Mouse (Mus musculus): ENCODE measurements at regions not wholly inside any gene's neighbourhood (a gene's known extent, or its start where the extent isn't known, plus 50 kb on each side); places are given as distances from the start of the nearest gene placed in this dataset.
A peak's percentile ranks its signal among the peaks of the same experiment; 100 is the strongest.

DNA sequence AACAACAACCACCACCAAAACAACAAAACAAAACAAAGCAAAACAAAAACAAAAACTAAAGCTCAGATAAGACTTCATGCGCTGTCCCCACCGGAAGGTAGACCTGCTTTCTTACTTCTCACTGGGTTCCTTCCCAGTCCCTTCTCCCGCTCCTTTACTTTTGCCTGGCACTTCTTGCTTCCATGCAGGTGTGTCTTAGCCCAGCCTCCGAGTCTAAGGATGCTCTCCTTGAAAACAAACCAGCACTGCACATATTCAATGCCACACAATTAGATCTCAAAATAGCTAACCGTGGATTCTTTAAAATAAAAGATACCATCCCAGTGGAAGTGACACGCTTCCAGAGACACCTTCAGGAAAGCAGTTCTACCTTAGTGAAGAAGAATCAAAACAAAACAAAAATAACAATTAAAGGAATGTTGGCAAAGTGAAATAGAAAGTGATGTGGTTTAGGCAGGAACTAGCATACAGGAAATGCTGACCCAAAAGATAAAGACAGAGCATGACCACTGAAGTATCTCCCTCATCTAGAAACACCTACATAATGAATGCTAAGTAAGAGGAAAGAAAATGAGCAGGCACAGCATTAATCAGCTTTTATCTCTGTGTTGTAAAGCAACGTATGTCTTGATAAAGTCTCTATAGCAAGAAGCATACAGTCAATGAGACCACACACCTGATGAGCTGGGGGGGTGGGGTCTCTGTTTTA, 358.5 kb upstream of the Id2 start:
- peak; percentile 37 for DNase-seq (ENCODE audit: low read depth)

DNA sequence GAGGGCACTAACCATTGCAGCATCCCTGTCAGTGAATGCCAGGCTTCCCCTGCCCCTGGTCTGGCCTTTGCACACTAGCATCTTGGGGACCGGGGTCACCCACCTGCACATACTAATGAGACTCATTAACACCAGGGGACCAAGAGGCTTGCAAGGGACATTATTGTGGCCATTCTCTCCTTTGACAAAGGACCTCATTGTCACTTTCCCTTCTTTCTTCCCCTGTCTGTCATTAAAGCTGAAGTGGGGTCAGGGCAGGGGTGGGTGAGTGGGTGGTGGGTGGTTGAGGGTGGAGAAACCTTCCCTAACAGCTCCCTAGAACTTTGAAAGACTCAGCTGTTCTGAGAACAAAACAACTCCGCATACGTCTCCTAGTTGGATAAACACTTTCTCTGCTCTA, 356.4 kb upstream of the Id2 start:
- no peak for DNase-seq (ENCODE audit: low read depth)

DNA sequence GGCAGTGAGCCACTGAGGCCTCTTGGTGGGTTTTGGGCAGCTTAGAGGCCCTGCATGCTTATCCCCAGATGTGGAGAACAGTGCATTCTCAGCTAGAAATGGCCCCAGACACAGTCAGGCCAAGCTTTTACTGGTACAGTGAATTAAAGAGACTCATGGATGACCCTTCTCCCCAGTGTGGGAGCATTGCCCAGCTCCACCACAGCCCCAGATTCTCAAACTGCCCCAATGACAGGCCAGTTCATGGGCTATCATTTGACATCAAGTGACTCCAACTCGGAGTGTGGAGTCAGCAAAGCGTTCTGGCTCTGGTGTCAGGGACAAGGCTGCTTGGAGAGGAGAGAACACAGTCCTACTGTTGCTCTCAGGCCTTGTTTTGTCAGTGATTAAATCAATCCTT, 354.2 kb upstream of the Id2 start:
- no peak for DNase-seq (ENCODE audit: low read depth)

DNA sequence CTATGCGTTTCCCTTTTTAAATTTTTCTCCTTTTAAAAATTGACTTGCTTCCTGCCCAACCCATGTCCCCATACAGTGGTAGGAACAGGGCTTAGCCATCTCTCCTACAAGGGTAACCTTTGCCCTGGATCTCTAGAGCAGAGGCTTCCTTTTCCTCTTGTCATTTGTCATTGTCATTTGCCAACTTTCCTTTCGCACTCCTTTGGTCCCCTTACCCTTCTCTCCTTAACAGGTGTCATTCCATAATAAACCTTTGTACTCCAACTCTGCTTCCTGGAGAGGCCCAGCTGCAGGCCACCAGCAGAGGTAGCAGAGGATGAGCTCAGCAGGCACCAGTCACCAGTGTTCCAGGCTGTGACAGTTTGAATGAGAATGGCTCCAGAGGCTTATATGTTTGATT, 347.4 kb upstream of the Id2 start:
- no peak for DNase-seq (ENCODE audit: low read depth)

DNA sequence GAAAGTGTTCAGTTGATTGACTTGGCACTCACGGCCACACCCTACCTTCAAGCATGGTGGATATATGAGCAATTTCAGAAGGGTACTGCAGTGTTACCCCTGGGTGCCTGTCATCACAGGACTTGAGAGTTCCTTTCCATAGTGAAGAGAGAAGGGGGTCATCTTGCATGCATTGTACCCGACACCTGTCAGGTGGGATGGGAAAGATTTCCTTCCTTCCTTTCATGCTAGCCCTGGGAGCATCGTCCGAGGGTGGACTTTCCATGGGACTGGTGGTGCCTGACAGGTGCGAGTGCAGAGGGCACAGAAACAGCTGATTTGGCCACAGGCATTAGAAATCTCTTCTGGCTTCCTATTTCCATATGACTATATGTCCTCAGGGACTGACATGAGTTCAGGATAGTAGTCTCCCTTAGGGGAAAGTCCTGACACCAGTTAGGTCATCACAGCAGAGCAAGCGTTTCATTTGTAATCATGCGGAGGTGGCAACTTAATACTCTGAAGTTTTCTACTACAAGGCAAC, 342.1 kb upstream of the Id2 start:
- no peak for DNase-seq (ENCODE audit: low read depth)

DNA sequence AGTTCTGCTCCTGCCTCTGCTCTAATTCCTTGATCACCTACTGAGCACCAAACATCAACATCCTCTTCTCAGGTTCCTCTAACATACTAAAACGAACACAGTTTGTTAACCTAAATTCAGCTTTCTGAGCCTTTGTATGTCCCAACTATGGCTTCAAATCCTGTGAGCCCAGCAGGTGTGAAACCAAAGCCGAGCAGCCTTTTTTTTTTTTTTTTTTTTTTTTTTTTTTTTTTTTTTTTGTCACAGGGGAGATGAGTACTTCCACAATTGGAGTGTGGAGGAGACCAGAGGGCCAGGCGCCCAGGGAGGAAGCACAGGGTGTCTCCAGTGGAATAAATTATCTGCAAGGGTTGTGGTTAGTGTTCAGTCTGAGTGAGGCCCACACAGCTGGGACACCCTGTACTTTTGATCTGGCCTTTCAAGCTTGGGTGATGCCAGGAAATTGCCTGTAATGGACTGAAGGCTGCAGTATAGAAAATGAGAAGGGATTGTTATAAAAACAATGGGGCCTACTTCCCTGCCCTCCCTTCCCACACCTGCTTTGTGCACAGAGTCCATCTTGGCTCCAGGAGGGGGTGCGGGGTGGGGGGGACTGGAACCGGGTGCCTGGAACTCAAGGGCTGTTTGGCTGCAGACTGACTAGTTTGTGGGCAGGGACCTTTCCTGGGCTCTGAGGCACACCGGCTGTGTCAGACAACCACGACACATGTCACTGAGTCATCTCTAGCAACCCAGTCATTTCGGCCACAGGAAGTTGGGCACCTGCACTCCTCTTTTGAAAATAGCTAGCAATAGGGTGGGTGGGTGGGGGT, 341.5 kb upstream of the Id2 start:
- DNase-seq (ENCODE audit: low read depth): peak; percentile 84

DNA sequence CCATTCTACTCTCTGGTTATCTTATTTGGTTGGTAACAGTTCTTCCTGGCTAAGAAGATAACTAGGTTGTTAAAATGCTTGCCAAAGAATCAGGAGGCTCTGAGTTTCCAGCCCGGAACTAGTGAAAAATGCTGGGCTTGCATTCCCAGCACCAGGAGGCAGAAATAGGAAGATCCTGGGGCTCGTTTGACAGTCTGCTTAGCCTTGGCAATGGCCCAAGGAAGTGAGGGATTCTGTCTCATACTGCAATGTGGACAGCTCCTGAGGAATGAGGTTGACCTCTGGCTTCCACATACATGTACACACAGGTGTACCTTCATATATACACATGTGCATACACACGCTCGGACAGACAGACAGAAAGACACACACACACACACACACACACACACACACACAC, 340.6 kb upstream of the Id2 start:
- DNase-seq (ENCODE audit: low read depth): no peak

DNA sequence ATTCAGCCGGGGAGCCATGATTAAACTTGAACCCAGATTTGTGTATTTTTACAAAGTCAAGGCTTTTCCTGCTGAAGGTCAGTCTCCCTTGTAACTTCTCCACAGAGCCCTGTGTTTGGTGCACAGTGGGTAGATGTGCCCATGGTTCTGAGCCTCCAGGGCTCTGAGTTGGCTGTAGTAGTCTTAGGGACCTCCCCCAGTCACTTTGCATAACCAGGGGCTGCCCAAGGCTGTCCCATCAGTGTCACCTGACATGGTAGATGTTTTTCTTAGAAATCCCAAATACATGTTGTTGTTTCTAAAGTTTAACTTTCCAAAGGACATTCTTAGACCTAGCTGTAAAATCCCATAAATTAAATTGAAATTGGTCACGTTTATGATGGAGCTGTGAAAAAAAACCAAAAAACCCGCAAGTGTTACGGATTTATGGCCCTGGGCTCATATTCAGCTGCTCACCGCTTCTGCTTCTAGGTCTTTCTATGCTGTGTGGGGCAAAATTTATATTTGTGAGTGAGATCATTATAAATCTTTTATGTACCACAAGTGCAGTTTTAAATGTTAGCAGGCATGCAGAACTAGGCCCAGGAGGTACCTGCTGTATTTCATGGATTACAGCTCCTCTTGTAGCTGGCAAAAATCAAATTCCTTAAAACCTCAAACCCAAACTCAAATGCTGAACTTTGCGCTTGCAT, 339.4 kb upstream of the Id2 start:
- peak; percentile 33 for DNase-seq (ENCODE audit: low read depth)

DNA sequence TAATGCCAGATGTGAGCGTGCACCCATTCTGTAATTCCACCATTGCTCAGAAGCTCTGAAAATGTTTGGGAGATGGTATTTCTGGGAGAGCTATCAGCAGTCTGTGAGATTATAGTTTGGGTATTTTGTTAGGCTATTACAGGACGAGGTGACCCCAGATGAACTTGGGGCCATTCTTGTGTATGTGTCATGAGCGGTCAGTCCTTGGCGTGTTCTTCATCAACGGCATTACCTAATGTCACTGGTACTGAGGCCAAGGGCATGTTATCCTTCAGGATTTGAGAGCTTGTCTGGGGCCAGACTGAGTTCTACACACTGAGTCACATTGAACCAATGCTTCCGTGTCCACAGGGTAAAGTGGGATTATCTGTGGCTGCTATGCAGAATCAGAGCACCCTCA, 335.9 kb upstream of the Id2 start:
- no peak for DNase-seq (ENCODE audit: low read depth)

DNA sequence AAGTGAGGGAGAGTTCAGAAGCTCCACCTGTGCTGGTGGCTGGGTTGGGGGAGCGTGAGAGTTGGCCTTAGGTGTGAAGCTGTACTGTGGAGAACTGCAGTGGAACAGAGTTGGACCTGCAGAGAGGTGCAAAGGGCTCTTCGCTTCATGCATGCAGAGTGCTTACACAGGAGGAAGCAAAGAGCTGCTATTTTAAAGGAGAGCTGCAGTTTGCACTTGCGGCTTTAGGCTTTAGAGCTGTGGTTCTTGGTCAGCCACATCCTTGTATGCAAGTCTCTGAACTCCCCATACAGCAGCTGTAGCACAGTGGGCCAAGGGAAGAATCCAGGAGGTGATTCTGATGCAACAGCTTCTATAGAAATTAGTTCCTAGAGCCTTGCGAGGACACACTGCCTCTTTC, 334.0 kb upstream of the Id2 start:
- peak; percentile 63 for DNase-seq (ENCODE audit: low read depth)

DNA sequence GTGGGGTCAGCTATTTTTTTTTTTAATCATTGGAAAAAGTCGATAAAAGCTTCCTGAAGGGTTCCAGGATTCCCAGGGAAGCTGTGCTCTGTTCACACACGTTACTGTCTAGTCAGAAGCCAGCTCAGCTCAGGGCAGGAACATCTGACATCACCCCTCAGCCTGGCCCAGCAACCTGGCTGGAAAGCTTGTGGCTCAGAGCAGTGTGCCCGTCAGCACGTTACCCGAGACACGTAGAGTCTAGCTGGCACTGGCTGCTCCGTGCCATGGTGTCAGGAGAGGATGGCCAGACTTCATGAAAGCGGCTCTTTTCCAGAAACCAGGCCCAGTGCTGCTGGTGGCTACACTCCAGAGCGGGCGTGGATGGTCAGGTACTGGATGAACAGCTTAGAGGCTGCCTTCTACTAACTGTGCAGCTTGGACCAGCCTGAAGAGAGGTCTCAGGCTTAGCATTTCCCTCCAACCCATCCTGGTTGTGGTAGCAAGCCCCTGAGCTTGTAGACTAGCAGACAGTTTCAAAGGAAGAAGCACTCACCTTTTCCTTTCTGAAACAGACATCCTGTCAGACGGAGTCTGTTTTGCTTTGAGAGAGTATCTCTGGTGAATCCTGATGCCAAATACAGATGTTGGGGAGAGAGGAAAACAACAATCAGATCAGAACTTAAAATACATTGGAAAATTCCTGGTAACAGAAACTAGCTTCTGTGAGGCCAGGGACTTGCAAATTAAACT, 331.1 kb upstream of the Id2 start:
- peak; percentile 33 for DNase-seq (ENCODE audit: low read depth)

DNA sequence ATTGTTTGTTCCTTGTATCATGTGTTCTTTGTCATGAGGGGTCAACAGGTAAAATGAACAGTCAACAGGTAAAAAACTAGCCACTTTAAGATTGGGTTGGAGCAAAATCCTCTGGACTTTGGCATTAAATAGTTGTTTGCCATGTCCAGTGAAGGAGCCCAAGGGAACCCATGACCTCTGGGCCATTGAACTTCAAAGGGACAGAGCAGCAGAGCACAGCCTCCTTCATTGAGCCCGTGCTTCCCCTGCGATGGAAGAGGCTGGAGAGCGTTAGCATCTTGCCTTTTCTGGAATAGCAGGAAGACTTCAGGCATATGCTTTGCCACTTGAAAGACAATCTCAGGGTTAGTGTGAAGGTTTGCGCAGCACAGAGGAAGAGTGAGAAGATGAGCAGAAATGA, 320.4 kb upstream of the Id2 start:
- DNase-seq (ENCODE audit: low read depth): no peak

DNA sequence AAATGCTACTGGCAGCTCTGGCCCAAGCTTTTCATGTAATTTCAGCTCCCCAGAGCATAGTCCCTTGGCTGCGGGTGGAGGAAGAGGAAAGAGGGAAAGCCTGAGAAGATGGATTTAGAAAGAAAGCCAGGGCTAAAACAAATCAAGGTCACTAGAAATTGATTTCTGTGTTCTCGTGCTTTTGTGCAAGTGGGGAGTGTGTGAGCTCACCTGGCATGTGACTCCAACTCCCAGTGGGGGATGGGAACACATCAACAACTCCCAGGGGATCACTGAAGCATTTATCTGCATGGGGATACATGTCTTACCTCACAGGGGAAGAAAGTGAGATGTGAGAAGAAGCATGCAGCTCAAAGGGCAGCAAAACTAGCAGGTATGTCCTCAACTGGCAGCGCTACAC, 319.6 kb upstream of the Id2 start:
- no peak for DNase-seq (ENCODE audit: low read depth)

DNA sequence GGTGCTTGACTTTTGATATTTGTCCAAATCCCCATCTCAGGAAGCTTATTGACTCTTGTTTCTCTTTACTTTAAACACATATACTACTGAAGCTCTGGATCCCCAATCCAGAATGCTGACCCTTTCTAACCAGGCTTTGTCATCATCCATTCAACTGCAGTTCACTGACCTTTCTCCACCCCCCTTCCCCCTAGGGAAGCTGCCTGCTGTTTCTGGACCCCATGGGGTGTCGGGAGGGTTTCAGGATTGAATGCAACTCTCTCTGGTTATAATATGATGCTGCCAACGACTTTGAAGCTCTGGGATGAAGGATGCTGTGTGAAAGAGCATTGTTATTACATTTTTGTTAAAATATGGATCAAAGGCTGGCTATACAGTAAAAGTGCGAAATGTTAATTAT, 318.7 kb upstream of the Id2 start:
- DNase-seq (ENCODE audit: low read depth): no peak

DNA sequence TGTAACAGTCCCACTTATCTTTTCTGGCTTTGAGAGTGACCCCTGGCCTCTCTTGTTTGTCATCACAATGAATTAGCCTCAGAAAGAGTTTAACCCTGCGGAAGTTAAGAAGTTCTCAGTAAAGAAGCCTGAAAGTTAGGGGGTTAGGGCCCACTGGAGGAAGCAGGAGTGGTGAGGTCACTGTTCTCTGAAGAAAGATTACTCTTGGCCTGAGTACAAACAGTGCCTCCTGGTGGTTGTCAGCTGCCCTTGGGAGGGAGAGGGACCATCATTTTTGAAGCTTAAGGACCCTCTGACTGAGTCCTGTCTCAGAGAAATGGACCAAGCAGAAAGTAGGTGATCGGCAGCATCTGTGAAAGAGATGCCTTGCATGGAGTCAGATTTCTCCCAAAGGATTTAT, 318.3 kb upstream of the Id2 start:
- DNase-seq (ENCODE audit: low read depth): peak; percentile 75

DNA sequence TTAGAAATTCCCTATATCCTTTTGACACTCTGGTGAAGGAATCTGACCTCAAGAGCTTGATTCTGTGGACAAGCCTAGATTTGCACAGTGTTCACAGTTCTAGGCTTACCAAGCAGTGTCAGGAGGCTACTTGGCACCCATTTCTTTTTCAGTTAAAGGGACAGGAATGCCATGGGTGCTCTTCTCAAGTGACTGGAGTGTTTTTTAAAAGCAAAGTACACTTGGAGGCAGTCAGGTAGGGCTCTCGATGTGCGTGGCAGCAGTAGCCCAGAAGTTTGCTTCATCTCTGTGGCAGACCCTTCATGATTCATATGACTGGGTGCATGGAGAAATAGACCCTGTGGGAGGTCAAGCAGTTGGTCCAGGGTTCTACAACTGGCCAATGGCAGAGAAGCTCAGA, 310.4 kb upstream of the Id2 start:
- no peak for DNase-seq (ENCODE audit: low read depth)

DNA sequence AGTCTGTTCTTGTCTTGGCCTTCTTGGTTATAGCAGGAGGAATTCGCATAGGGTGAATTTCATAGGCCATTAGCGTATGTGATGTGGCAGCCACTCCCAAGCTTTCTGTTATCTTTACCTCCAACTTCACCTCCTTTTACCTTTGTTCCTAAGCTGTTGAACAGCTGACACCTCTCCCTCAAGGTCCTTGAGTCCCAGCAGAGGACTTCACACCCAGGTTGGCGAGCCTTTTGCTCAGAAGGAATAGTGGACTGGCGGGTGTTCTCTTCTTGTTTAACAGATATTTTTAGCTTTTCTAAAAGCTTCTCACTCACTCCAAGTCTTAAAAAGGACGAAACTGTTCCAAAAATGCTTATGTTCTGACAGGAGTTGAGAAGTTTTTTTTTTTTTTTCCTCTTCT, 303.4 kb upstream of the Id2 start:
- no peak for DNase-seq (ENCODE audit: low read depth)

DNA sequence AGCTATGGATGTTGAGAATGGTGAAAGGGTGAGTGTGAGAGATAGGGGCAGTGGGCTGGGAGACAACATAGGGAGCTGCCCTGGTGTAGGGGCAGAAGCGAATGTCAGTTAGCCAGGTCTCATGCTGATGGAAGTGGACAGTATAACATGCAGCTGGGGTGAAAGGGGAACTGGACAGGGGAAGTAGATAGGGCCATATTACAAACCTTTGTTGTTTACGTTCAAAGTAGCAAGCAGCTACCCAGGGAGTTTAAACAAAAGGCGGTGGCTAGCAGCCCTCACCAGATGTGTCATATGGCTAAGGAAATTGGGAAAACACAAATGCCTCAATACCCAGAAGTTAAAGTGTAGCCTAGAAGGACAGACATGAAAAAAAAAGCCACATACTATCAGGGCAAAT, 301.8 kb upstream of the Id2 start:
- DNase-seq (ENCODE audit: low read depth): no peak

DNA sequence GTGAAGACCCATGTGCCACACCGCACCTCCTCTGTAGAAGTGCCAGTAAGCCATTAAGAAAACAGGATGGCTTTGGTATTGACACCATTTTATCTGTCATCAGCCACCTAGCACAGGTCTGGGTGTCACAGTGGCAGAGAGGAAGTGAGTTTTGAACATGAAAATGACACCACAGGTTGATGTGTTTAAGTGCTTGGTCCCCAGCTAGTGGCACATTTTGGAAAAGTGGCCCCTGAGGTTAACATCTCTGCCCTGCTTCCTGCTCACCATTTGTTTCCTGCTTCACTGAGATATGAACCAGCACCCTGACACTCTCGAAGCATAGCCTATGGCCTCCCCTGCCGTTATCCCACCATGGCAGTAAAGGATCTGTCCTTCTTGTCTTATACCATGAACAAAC, 297.4 kb upstream of the Id2 start:
- peak; percentile 51 for DNase-seq (ENCODE audit: low read depth)

DNA sequence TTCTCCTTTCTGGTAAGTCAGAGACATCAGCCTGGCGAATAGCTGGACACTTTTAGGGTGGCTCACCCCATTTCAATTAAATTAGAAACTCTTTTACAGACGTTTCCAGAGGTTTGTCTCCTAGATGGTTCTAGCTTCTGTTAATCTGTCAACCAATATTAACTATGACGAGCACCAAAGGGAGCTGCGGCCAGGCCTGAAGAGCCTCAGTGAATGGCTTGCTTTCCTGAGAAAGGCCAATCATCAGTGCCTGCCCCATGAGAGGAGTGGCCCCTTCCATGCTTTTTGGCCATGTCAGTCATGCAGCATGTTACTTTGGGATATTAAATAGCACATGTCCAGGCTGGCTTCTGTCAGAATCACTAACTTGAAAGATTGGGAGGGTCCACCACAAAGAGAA, 296.6 kb upstream of the Id2 start:
- no peak for DNase-seq (ENCODE audit: low read depth)

DNA sequence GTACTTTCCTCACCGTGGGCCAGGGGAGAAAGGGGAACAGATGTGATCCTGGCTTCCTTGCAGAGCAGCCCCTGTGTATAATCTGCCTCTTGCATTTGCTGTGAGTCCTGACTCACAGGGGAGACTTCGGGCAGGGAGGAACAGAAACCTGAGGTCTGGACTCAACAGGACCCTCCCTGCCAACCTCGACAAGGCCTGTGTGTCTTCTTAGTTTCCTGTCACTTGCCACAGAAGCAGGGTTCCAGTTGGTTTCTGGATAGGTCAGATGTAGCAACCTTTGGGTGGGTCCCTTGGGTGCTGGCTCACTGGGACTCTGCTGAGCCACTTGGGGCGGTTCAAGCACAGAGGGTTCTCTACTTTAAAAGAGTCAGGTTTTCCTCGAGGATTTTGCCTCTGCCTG, 292.3 kb upstream of the Id2 start:
- no peak for DNase-seq (ENCODE audit: low read depth)

DNA sequence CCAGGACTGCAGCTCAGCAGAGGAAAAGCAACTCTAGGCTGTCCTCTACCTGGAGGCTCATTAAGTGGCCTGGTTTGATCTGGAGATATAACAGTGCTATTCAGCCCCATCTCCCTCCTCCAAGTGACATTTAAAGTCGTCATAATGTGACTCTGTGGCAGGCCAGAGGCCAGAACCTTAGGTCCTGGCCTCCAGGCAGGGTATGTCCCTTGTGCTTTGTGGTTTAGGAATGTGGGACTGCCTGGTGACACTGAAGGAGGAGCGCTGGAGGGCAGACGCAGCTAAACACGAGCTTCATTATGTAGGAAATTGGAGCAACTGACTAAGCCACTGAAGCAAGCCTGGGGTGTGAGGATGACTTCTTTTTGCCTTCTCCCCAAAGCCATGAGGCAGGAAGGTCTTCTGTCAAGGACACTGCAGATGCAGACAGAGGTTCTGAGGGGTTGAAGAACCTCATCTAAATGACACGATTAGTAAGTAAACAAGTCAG, 290.9 kb upstream of the Id2 start:
- no peak for DNase-seq (ENCODE audit: low read depth)
